Mouse (Mus musculus): Measurements from ENCODE around the gene Cpsf6. TPM values are rescaled to one million over a fixed set of nuclear protein-coding genes. Genes with fewer than 3 reads are reported as not detected.

Gene Cpsf6
- total and polyA plus RNA-seq, 2 experiments from 2014 or later: 88.9 to 155 TPM

- Histone ChIP-seq H3K4me1 (ENCODE audit: insufficient read depth) (0 out of 2 replicates have a peak, but pooled peaks cover 2% of the 10 kb centered on the region), H3K9me3 (ENCODE audit: low read length) (no peaks in the 10 kb centered on the region), H3K4me3 (ENCODE audit: low read depth, low read length) (peak overlapping the region; percentile 98), H3K9ac (peak overlapping the region; percentile 98), H3K27me3 (ENCODE audit: insufficient read depth, low read length) (no peaks in the 10 kb centered on the region), H3K36me3 (ENCODE audit: insufficient read depth) (no peaks in the 10 kb centered on the region), H3K27ac (ENCODE audit: low read depth, low read length) (peak overlapping the region; percentile 98), H3K4me2 (ENCODE audit: low read depth) (peak overlapping the region; percentile 57)
- ATAC-seq (no peak), DNase-seq (peak; percentile 66)
- TF ChIP-seq CTCF (IDR thresholded peaks at IDR 0.05; ENCODE audit: low read depth): no peak
- 13% methylated on average over 16 of the region's 16 CpGs for WGBS
These were observed 2.2 kb downstream of the Cpsf6 start for GRCm38 (mm10) chr10:117377431-117378290.

- Histone ChIP-seq H3K4me2 (ENCODE audit: low read depth) (peak overlapping the region; percentile 57), H3K36me3 (ENCODE audit: insufficient read depth) (no peaks in the 10 kb centered on the region), H3K9ac (peak overlapping the region; percentile 98), H3K9me3 (ENCODE audit: low read length) (no peaks in the 10 kb centered on the region), H3K4me1 (ENCODE audit: insufficient read depth) (0 out of 2 replicates have a peak, but pooled peaks cover 2% of the 10 kb centered on the region), H3K27ac (ENCODE audit: low read depth, low read length) (peak overlapping the region; percentile 98), H3K27me3 (ENCODE audit: insufficient read depth, low read length) (no peaks in the 10 kb centered on the region), H3K4me3 (ENCODE audit: low read depth, low read length) (peak overlapping the region; percentile 98)
- ATAC-seq (peak; percentile 98), DNase-seq (peak; percentile 97)
- WGBS: 0% methylated on average over 58 of the region's 86 CpGs
- TF ChIP-seq CTCF (IDR thresholded peaks at IDR 0.05; ENCODE audit: low read depth): peak; percentile 54
These were observed 3.1 kb downstream of the Cpsf6 start for GRCm38 (mm10) chr10:117376580-117377189.

GRCm38 (mm10) chr10:117375841-117376579 lies 3.8 kb downstream of the Cpsf6 start:
- H3K4me2 ChIP-seq (ENCODE audit: low read depth): peak overlapping the region; percentile 57
- H3K4me3 ChIP-seq (ENCODE audit: low read depth, low read length): peak overlapping the region; percentile 98
- ATAC-seq (peak; percentile 42), DNase-seq (peak; percentile 67)
- H3K27me3 ChIP-seq (ENCODE audit: insufficient read depth, low read length): no peaks in the 10 kb centered on the region
- peak overlapping the region; percentile 98 for H3K27ac ChIP-seq (ENCODE audit: low read depth, low read length)
- no peak for TF ChIP-seq CTCF (IDR thresholded peaks at IDR 0.05; ENCODE audit: low read depth)
- H3K9ac ChIP-seq: peak overlapping the region; percentile 98
- 1% methylated on average over 64 of the region's 74 CpGs for WGBS
- H3K36me3 ChIP-seq (ENCODE audit: insufficient read depth): no peaks in the 10 kb centered on the region
- no peaks in the 10 kb centered on the region for H3K9me3 ChIP-seq (ENCODE audit: low read length)
- 0 out of 2 replicates have a peak, but pooled peaks cover 2% of the 10 kb centered on the region for H3K4me1 ChIP-seq (ENCODE audit: insufficient read depth)

- 17% methylated on average over 10 of the region's 10 CpGs for WGBS
- H3K9me3 ChIP-seq (ENCODE audit: low read length): no peaks in the 10 kb centered on the region
- DNase-seq (no peak), ATAC-seq (no peak)
- peak overlapping the region; percentile 98; the same call in 1 of the 2 replicates for H3K27ac ChIP-seq (ENCODE audit: low read depth, low read length)
- no peaks in the 10 kb centered on the region for H3K36me3 ChIP-seq (ENCODE audit: insufficient read depth)
- no peaks in the 10 kb centered on the region for H3K27me3 ChIP-seq (ENCODE audit: insufficient read depth, low read length)
- TF ChIP-seq CTCF (IDR thresholded peaks at IDR 0.05; ENCODE audit: low read depth): no peak
- 0 out of 2 replicates have a peak, but pooled peaks cover 2% of the 10 kb centered on the region for H3K4me1 ChIP-seq (ENCODE audit: insufficient read depth)
- H3K4me2 ChIP-seq (ENCODE audit: low read depth): peak overlapping the region; percentile 57
- H3K9ac ChIP-seq: peak overlapping the region; percentile 98
- H3K4me3 ChIP-seq (ENCODE audit: low read depth, low read length): peak overlapping the region; percentile 98
These were observed 4.7 kb downstream of the Cpsf6 start for GRCm38 (mm10) chr10:117375163-117375562.

- Histone ChIP-seq H3K27me3 (ENCODE audit: insufficient read depth, low read length) (no peaks in the 10 kb centered on the region), H3K27ac (ENCODE audit: low read depth, low read length) (no peak overlapping the region), H3K36me3 (ENCODE audit: insufficient read depth) (peaks cover 48% of the 10 kb centered on the region), H3K4me1 (ENCODE audit: insufficient read depth) (no peaks in the 10 kb centered on the region), H3K4me2 (ENCODE audit: low read depth) (no peak overlapping the region), H3K9me3 (ENCODE audit: low read length) (no peaks in the 10 kb centered on the region), H3K4me3 (ENCODE audit: low read depth, low read length) (no peak overlapping the region), H3K9ac (no peak overlapping the region)
- DNase-seq (peak; percentile 72), ATAC-seq (no peak)
- 24% methylated on average over 3 of the region's 3 CpGs for WGBS
- TF ChIP-seq CTCF (IDR thresholded peaks at IDR 0.05; ENCODE audit: low read depth): peak; percentile 80
These were observed 16.7 kb downstream of the Cpsf6 start for GRCm38 (mm10) chr10:117363106-117363505.

GRCm38 (mm10) chr10:117358891-117359290 lies 20.9 kb downstream of the Cpsf6 start:
- Histone ChIP-seq H3K27ac (ENCODE audit: low read depth, low read length) (no peak overlapping the region), H3K4me3 (ENCODE audit: low read depth, low read length) (no peak overlapping the region), H3K27me3 (ENCODE audit: insufficient read depth, low read length) (no peaks in the 10 kb centered on the region), H3K36me3 (ENCODE audit: insufficient read depth) (peaks cover 56% of the 10 kb centered on the region), H3K4me1 (ENCODE audit: insufficient read depth) (no peaks in the 10 kb centered on the region), H3K4me2 (ENCODE audit: low read depth) (no peak overlapping the region), H3K9me3 (ENCODE audit: low read length) (no peaks in the 10 kb centered on the region), H3K9ac (no peak overlapping the region)
- ATAC-seq (no peak), DNase-seq (no peak)
- no peak for TF ChIP-seq CTCF (IDR thresholded peaks at IDR 0.05; ENCODE audit: low read depth)
- 88% methylated on average over 11 of the region's 11 CpGs for WGBS

Measured in forebrain, postnatal 0 days (tissue).